Mouse (Mus musculus): ENCODE data around the gene Sirt1.
"Not testable (repeated sequence)": the region's sequence is repeated elsewhere in the genome, so short reads cannot be mapped to it uniquely, and the experiment has no call there.

- not testable (repeated sequence) for TF ChIP-seq CTCF (conservative IDR thresholded peaks at IDR 0.05 in 1 of 2, IDR thresholded peaks at IDR 0.05 in 1 of 2; ENCODE audit: low read depth in 2 of 2, low read length in 2 of 2); TBP (conservative IDR thresholded peaks at IDR 0.05; ENCODE audit: low read depth, low read length); ETS1 (conservative IDR thresholded peaks at IDR 0.05; ENCODE audit: low read depth, low read length); NELFE (IDR thresholded peaks at IDR 0.05; ENCODE audit: low read depth, low read length); USF1 (IDR thresholded peaks at IDR 0.05; ENCODE audit: low read depth, low read length); MAX (IDR thresholded peaks at IDR 0.05; ENCODE audit: low read length)
Measured at GRCm38 (mm10) chr10:63351099-63351498, 30.4 kb downstream of the Sirt1 start.

Measured in CH12.LX (cell line).